Mouse (Mus musculus): ENCODE data around the gene Il27ra.

Il27ra gene

DNA sequence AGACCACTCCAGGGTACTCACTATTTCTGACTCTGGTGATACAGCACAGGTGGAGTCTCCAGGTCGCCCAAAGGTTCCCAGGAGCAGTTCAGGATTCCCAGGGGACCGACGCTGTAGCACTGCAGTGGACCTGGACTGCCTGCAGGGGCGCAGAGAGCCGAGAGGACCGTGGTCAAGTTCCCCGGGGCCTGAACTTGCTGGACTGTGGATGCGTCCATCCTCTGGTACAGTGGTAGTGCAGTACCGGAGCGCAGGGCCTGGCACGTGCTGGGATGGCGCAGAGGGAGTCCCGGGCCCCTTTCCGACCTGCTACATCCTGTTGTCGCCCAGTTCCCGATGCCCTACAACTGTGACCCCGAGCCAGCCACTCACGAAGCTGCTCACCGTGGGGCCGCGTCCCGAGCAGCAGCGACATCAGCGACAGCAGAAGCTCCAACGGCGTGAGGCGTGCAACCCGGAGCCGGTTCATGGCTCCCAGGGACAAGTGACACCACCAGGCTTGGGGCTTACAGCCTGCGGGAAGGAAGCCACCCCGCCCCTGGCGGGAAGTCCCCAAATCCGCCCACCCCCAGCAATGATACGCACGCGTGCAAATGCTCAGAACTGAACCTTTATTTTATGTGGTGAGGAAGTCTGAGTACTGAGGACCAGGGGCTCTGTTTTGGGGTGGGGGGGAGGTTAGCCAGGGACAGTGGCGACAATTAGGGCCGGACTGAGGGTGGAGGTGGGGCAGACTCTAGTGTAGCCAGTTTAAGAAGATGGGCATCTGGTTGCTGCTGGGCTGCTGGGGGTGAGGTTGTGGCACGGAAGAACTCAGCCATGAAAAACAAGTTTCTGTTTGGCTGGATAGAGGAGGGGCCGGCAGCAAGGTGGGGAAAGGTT lies at the start of gene Il27ra:
TSS of gene Il27ra (minus strand) at position 524 of the 882 bp plus-strand sequence.
- no peak for DNase-seq (ENCODE audit: low read depth)

DNA sequence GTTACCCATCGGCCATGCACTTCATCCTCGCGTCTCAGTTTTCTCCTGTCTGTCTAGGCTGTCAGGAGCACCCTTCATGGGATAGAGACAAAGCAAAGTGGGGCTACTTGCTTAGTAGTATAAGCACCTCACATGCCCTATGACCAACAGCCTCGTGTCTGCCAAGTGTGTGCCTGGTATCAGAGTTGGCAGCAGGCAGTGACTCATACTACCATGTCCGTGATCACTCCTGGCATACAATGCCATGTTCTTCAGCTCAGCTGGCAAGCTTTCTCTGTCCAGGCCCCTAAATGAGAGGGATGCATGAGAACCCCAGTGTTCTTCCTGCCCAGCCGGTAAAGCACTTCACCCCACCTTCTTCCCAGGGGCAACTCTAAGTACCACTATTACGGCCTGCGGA lies 48.2 kb upstream of the Il27ra start:
- DNase-seq (ENCODE audit: low read depth): no peak

DNA sequence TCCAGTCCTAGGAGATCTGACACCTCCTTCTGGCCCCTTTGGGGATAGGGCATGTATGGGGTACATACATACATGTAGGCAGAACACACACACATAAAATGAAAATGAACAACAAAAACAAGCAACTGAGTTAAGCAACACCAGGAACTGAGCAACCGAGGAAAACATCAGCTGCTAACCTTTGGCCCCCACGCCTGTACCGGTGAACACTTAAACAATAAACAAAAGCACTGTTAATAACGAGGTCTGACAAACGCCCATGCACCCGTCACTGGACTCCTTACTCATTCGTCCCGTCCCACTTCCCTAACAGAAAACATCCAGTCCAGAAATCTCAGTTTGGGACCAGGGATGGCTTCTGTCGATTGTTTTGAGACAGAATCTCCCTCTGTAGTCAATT lies 46.9 kb upstream of the Il27ra start:
- no peak for DNase-seq (ENCODE audit: low read depth)

DNA sequence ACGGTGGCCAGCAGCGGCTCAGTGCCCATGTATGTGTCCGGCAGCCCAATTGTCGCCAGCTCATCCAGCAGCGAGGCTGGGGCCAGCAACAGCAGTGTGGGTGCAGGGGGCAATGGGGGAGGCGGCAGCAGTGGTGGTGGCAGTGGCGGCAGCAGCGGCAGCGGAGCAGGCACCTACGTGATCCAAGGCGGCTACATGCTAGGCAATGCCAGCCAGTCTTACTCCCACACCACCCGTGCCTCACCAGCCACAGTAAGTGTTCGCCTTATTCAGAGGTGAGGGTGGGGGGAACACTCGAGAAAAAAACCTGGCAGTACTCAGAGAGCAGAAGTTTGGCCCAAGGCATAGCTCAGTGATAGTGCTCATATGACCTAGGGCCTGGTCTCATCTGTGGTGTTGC lies 45.4 kb upstream of the Il27ra start:
- DNase-seq (ENCODE audit: low read depth): no peak

DNA sequence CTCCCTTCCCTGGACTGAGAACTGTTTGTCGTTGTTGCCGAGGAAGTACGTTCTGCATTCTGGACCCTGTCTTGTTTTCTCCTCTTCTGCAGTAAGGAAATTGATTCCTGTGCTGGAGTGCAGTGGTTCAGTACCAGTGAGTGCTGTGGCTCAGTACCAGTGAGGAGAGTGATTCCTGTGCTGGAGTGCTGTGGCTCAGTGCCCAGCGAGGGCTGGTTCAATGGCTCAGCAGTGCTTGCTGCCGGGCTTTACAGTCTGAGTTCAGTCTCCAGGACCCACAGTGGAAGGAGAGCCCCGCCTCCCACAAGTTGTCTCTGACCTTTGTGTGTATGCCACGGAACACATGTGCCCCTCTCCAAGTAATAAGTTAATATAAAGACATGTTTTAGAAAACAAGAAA lies 44.8 kb upstream of the Il27ra start:
- no peak for DNase-seq (ENCODE audit: low read depth)

DNA sequence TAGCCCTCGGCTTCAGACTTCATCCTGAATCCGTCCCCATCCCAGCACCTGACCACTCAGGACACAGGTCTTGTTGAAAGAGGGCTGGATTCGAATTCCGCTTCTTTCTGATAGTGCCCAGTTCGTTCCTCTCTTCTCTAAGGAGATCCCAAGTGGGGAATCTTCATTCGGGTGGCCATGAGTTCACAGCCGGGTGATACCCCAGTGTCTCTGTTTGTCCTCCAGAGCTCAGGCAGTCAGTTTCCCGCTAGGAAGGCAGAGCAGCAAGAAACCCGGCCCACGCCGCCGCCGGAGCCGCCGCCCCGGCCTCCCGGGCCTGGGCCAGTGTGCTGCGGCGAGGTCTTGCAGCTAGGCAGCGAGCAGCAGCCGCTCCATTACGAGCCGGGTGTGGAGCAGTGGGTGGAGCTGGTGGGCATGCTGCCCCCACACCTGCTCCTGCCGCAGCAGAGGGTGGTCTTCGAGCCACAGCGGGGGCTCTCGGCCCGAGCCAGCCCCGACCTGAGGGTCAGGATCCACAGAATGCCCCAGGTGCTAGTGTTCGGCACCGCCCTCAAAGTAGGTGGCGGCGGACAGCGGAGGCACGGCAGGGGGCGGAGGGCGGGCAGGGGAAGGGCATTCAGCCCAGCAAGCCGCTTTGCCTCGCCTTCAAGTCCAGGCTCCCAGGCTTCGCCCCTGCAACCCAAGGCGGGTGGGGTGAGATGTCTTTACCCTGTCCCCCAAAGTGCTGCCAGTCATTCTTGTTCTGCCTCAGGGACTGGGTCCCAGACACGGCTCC lies 42.1 kb upstream of the Il27ra start:
- no peak for DNase-seq (ENCODE audit: low read depth)

DNA sequence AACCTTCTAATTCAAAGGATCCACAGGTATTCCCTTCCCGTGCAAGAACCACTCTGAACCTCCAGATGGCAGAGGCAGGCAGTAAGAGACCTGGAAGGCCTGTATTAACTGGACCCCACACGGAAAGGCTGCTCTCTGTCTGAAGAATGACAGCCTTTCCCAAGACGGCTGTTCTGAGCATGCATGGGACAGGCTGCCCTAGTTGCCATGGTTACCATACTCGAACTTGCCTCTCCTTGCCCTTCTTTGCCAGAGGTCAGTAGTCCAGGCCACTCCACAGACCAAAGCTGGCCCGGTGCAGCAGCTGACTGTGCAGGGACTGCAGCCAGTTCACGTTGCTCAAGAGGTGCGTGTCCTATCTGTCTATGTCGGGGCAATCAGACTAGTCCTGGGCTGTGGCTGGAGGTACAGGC lies 41.4 kb upstream of the Il27ra start:
- no peak for DNase-seq (ENCODE audit: low read depth)

DNA sequence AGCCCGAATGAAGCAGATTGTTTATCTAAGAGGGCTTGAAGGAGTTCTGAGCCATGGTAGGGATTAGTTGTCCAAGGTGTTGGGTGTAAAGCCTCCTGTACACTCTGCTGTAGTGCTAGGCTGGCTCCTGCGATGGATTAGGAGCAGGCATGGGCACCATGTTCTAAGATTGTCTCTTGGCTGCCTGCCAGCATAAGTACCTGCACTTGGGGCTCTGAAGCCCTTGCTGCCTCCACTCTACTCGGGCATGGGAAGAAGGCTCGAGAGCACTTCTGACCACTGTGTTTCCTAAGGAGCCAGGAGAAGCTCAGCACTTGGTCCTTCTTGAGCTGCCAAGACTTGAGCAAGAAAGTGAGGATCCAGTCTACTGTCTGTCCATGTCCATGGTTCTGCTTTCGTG lies 36.8 kb upstream of the Il27ra start:
- no peak for DNase-seq (ENCODE audit: low read depth)

DNA sequence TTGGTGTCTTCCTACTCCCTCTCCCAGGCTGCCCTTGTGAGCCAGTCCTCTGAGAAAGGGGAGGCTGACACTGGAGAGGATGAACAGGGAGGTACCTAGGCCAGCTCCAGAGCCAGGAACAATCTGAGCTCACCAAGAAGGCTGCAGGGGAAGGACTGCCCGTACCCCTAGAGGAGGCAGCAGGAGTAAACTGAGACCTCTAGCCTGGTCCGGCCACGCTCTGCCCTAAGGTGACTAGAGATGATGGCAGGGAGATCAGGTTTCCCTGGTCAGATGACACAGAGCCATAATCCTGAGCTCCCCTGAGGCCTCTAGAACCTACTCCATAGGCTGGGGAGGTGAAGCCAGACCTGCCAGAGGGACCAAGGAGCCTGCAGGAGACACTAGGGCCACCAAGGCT lies 34.5 kb upstream of the Il27ra start:
- DNase-seq (ENCODE audit: low read depth): no peak

DNA sequence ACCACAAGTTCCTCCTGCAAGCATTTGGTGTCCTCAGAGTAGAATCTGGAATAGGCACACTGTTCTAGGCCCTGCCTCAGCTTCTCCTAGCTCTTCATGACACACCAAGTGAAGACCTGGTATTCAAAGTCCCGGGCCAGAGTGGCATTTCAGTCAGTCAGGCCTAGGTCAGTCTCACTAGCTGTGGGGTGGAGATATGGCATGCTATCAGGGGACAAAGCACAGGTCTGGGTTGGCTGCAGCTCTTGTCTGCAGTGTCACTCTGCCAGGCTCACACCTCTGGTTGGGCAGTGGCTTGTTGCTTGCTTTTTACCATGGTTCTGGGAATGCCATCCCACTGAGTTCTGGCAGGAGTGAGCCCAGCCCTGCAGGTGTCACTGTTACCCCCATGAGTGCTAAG lies 34.0 kb upstream of the Il27ra start:
- no peak for DNase-seq (ENCODE audit: low read depth)

DNA sequence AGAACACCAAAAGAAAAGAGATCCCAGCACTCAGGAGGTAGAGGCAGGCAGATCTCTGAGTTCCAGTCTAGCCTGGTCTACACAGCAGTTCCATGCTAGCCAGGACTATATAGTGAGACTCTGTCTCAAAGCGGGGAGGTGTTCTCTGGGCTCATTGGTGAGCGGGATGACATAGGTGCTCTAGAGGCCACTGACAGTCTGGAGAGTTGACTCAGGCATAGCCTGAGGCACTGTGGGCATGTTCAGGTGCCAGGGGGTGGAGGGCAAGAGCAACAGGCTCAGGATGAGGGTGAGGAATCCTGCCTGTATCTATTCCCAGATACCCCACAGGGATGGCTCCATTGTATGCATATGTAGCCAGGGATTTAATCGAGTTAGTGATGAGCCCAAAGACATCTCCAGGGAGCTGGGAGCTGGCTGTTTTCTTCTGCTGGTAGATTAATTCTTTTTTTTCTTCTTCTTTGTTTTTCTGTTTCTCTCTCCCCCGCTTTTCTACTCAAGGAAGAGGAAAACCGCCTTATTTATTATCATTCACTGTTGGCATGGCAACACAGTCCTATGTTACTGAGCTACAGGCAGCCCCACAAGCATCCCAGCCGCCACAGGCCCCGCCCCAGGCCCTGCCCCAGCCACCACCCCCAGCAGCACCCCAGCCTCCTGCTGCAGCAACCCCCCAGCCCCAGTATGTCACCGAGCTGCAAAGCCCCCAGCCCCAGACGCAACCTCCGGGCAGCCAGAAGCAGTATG lies 31.0 kb upstream of the Il27ra start:
- no peak for DNase-seq (ENCODE audit: low read depth)

DNA sequence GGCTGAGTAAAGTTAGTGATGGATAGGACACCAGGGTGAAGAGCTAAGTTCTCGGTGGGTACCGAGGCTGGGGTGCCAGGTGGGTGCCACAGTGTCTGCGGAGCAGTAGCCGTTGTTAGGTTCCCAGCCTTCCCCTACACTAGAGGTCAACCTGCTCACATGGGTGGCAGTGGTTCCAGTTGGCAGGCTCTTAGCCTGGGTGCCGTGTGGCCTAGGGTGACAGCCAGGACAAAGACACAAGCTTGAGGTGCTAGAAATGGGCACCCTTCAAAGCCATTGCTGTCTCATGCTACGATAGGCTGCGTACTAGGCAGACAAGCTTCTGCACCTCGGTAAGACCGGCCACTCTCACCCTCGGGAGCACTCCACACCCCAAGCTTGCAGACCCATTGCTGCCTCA lies 29.9 kb upstream of the Il27ra start:
- no peak for DNase-seq (ENCODE audit: low read depth)

DNA sequence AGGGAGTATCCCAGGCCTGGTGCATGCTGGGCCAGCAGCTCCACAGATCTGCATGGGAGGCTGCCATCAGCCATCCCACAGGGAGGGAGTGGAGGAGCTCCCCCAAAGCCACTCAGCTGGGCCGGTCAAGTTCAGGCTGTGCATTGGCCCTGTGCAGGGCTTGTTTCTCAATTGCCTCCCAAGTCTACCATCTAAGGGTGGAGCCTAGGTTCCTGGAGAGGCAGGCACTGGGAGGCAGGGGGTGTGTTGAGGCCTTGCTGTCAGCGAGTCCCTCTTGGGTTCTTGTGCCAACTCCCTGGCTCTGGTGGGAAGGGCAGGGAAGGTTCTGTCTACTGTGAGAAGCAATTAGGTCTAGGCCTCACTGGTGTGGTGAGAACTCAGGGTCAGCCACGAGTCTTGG lies 29.5 kb upstream of the Il27ra start:
- DNase-seq (ENCODE audit: low read depth): no peak

DNA sequence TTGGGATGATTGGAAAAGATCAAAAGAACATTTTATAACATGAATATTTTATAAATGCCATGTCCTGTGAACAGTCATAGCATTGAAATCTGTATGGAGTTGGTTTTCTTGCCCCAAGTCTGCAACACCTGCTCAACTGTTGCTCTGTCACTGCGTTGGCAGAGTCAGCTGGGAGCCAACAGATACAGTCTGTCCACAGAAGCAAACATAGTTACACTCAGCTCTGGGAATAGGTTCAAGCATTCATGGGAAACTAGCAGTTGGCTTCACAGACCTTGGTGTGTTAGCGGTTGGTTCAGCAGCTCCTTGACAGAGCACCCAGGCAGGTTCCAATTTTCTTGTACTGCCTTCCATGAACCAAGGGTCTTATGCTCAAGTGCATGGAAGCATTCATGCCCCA lies 28.3 kb upstream of the Il27ra start:
- DNase-seq (ENCODE audit: low read depth): no peak

DNA sequence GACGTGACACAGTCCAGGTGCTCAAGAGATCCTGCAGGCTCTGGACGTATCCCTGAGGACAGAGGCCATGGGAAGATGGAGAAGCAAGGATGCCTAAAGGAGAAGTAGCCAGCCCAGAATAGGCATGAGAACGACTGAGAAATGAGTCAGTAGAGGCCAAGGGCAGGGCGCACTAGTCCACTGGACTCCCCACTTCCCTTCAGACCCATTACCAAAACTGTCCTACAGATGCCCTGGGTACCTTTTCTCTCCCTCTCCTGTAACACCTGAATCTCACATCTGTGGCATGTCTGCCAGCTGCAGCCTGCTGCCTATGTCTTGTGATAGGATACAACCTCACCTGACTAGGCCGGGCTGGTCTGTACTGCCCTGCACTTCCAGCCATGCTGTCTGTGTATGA lies 27.9 kb upstream of the Il27ra start:
- DNase-seq (ENCODE audit: low read depth): no peak

DNA sequence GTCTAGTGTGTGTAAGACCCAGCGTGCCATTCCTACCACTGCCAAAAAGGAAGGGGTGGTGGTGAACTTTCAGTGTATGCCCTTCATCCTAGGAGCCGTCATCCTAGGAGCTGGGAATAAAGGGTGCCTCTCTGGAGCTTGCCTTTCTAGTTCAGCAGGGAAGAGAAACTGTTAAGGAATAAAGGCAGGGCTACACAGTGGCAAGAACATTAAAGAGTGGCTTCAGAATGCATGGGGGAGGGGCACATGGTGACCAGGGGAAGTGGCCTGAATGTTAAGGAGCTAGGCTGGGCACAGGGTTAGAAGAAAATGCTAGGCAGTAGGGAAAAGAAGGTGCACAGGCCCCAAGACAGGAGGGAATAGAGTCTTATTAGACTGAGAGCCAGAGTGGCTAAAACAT lies 27.4 kb upstream of the Il27ra start:
- DNase-seq (ENCODE audit: low read depth): no peak

DNA sequence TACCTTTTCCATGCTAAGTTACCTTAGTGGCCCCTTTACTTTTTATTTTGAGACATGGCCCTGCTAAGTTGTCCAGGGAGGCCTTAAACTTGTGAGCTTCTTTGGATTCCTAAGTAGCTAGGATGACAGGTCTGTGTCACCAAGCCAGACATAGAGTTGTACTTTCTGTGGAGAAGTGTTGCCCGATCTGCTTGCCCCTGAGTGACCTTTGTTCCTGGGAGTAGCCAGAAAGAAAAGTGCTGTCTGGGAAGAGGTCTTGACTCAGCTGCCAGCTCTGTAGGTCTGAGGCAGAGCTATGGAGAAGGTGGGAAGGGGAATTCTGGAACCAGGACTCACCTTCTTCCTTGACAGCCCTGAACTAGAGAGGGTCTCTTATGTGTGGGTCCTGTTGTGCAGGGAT lies 26.8 kb upstream of the Il27ra start:
- no peak for DNase-seq (ENCODE audit: low read depth)

DNA sequence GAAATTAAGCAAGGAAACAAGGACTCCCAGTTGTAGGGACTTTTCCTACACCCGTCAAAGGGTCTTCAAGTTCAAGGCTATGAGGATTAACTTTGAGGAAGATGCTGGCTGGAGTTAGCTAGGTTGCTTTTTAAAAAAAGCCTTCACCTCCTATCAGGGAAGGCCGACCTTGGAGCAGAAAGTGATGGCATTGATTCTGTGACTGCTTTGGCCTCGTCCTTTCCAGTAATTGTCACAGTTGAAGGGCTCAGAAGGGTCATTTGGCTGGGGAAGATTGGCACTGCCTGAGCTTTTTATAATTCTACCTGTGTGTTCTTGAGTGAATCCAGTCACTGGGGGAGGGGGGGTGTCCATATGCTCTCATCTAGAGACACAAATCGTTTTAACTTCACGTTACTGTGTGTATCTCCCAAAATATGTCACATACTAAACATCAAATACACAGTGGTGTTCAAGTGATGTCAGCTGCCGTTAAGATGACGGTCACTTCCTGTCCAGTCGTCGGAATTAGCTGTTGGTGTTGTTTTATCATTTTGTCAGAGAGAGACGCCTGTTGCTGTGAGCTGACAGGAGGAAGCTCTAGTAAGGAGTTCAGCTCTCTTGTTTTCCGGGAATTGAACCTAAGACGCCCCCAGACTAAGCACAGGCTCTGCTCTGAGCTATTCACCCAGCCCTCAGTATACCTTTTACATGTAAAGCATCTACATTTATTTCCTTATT lies 26.1 kb upstream of the Il27ra start:
- DNase-seq (ENCODE audit: low read depth): no peak

DNA sequence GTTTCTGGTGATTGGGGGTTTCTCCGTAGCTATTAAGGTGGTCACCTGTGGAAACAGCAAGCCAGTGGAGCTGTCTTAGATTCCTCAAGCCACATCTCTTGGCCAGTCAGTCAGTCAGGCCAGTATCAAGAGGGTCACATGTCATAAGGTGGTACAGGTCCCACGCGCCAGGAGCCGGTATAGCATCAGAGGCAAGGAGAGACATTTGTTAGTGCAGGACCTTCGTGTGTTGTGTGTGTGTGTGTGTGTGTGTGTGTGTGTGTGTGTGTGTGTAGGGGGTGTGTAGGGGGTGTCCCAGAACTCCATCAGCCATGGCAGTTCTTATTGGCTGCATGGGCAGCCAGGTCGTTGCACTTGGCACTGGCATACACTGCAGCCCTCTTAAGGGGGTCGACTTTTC lies 25.5 kb upstream of the Il27ra start:
- DNase-seq (ENCODE audit: low read depth): no peak

DNA sequence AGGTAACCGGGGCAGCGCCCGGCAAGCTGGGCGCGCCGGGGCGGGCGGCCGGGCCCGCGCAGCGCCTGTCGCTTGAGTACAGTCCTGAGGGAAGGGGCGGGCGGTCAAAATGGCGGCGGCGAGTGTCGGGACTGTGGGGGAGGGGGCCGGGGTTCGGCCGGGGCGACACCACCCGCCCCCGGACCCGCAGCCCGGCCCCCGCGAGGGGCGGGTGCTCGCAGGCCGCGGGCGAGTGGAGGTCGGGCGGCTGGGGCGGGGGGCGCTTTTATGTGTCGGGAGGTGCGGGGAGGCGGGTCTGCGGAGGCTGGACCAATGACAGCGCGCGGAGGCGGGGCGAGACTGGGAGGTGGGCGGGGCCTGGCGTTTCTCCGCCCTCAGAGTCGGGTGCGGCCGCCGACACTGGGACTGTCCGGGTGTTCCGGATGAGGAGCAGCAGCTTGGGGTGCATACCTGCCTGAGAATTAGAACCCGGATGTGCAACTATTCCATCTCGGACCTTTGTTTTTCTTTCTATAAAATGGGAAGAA lies 24.7 kb upstream of the Il27ra start:
- peak; percentile 77 for DNase-seq (ENCODE audit: low read depth)

DNA sequence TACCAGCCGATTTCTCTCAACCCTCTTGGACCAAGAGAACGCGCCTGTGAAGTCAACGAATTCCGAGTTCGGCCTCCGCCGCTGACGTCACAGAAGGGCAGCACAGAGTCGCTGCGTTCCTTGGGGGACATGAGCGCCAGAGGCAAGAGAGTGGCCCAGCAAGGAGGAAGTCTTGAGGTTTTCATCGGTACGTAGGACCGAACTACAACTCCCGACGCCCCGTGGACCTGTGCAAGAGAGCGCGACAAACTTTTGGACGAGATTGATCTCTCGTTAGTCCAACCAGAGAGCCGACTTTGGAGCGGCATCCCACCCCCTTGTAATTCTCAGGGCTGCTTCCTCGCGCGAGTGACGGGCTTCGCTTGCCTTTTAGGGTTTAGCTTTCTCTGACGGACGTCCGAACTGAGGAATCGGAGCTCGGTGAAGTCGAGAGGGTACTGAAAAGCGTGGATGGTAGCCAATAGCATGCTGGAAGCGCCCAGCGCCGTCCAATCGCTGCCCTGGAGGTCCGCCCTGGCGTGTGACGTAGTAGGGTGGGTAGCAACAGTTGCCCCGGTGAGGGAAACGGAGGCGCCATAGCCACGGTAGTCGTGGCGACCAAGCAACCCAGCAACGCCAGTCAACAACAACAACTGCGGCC lies 24.0 kb upstream of the Il27ra start, which contains the start of gene Rfx1:
TSS of gene Rfx1 (plus strand) at position 544 of the 640 bp plus-strand sequence.
- DNase-seq (ENCODE audit: low read depth): peak; percentile 99

Measured in c-Kit-positive CD71-positive TER-119-negative erythroid progenitor cells, embryonic 14.5 days (primary cell).